Mouse (Mus musculus): ENCODE measurements around the gene Fads1. TPM values are rescaled to one million over a fixed set of nuclear protein-coding genes. Genes with fewer than 3 reads are reported as not detected.
"Not testable (repeated sequence)": the region's sequence is repeated elsewhere in the genome, so short reads cannot be mapped to it uniquely, and the experiment has no call there.

The Fads1 gene
- polyA plus RNA-seq (2015; fragmentation: Nextera tagmentation; extraction: Ambion mirVana), result 29.0 and 29.2 TPM in 2 replicates

- DNase-seq (ENCODE audit: low spot score), result peak; percentile 96
Observed at GRCm38 (mm10) chr19:10182670-10183298, at the start of gene Fads1. TSS of gene Fads1 (plus strand) at chr19:10182888.

DNA sequence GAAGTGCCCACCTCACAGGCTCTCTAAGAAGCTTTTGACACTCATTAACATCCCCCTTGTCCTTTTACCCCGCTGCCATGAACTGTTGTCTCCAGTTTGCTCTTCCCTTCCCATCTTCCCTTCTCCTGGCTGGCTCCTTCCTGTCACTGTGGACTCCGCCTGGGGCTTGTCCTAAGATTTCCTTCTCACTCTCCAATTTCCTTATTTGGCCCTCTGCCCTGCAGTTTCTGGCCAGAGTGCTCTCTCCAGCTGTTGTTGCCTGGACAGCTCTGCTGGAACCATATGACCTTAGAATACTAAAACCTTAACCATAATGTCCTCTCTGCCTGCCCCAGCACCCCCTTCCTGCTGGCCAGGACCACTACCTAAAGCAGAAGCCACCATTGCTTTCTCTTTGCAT lies 48.0 kb upstream of the Fads1 start:
- DNase-seq (ENCODE audit: low spot score), result no peak

- DNase-seq (ENCODE audit: low spot score), result no peak
Observed at GRCm38 (mm10) chr19:10137423-10137822, 45.3 kb upstream of the Fads1 start.

DNA sequence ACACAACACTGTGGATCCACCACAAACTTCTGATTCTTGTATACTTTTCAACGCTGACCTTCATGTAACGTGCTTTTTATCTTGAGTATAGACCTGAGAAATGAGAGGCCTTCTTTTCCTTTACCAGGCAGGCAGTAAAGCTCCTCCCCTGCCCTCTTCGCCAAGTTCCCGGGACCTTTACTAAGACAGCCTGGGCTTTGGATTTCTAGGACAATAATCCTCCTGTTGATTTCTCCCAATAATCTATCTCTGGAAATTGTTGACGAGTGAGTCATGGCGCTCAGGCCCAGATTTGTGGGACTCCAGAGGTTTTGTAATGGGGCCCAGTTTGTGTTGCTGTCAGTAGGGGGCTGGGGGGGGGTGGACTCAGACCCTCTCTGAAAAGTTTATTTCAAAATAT lies 43.0 kb upstream of the Fads1 start:
- DNase-seq (ENCODE audit: low spot score), result no peak

- no peak for DNase-seq (ENCODE audit: low spot score)
Observed at GRCm38 (mm10) chr19:10143667-10144066, 39.0 kb upstream of the Fads1 start.

- DNase-seq (ENCODE audit: low spot score), result no peak
Observed at GRCm38 (mm10) chr19:10144464-10144863, 38.2 kb upstream of the Fads1 start.

DNA sequence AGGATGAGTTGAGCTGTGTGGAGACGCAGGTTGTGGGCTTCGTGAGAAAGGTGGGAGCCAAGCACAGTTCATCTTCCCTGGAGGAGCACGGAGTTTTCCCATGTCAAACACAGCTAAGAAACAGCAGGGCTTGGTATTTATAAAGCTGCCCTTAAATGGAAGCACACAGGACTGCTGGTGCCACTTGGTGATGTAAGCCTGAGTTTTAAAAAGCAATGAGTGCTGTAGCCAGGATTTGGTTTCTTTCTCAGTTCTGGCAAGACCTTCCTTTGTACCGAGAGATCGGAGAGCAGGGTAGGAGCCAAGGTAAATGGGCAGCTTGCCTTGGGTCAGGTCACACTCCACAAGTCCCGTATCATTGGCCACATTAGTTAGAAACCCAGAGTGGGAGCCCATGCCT lies 34.1 kb upstream of the Fads1 start:
- no peak for DNase-seq (ENCODE audit: low spot score)

DNA sequence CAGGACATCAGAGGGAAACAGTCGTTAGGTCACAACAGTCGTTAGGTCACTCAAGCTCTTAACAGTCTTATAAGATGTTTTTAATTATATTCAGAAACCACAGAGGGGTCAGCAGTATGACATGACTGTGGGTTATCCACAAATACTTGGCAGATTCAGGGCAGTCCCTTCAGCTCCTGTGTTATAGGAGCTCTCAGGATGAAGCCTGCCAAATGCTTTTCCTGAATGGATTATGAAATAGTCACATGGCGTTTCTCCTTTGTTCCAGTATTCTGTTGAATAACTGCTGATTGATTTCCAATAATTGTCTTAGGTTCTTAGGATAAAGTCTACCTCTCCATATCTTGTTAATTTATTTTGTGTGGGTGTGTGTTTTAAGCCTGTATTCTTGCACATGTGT lies 33.5 kb upstream of the Fads1 start:
- no peak for DNase-seq (ENCODE audit: low spot score)

GRCm38 (mm10) chr19:10157725-10158124 lies 25.0 kb upstream of the Fads1 start:
- DNase-seq (ENCODE audit: low spot score), result no peak

DNA sequence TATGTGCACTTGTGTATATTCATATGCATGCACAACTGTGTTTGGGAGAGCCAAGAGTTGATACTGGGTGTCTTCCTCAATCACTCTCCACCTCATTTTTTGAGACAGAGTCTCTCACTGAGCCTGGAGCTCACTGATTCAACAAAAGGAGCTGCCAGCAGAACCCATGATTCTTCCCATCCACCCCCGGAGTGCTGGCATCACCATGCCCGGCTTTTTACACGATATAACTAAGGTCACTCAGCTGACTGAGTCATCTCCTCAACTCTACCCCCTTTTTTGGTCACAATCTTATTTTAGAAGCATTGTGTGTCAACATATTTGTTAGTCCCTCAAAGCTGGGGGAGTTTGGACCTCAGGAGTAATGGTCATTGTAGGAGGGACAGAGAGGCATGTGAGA lies 18.8 kb upstream of the Fads1 start:
- DNase-seq (ENCODE audit: low spot score), result no peak

DNA sequence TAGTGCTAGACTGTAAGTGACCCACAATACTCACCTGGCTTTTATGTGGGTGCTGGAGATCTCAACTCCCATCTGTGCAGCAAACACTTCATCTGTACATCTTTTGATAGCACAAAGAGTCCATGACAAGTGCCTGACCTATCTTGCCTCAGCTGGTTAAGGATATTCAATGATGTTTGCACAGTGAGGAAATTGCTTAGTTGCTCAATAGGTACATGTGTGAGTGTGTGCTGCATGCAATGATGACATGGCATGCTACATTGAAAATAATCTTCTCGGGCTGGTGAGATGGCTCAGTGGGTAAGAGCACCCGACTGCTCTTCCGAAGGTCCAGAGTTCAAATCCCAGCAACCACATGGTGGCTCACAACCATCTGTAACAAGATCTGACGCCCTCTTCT lies 16.8 kb upstream of the Fads1 start:
- not testable (repeated sequence) for DNase-seq (ENCODE audit: low spot score)

- DNase-seq (ENCODE audit: low spot score), result no peak
Observed at GRCm38 (mm10) chr19:10167112-10167511, 15.6 kb upstream of the Fads1 start.

GRCm38 (mm10) chr19:10167951-10168350 lies 14.7 kb upstream of the Fads1 start:
- no peak for DNase-seq (ENCODE audit: low spot score)

DNA sequence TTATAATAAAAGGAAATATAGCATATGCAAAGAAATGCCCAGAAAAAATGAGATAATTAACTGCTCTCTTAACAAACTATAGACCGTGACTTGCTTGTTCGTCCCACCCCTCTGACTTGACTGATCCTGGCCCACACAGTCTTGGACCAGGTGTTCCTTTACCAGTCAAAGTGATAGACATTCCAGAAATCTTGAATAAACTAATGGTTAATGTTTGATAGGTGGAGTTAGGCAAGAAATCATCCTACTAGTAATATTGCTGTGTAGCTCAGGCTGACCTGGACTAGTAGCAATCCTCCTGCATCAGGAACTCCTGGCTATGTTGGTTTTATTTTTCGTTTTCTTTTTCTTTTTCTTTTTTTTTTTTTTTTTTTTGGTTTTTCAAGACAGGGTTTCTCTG lies 14.2 kb upstream of the Fads1 start:
- DNase-seq (ENCODE audit: low spot score), result no peak

DNA sequence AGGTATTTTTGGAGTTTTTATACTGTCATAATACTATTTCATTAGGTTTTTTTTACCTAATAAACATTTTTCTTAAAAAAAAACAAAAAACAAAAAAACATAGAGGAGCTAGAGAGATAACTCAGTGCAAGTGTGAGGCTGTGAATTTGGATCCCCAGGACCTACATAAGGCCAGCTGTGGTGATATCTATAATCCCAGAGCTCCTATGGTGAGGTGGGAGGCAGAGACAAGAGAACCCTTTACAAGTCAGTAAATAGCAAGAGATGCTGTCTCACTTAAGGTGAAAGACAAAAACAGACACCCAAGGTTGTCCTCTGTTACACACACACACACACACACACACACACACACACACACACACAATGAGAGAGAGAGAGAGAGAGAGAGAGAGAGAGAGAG lies 13.5 kb upstream of the Fads1 start:
- DNase-seq (ENCODE audit: low spot score), result no peak

DNA sequence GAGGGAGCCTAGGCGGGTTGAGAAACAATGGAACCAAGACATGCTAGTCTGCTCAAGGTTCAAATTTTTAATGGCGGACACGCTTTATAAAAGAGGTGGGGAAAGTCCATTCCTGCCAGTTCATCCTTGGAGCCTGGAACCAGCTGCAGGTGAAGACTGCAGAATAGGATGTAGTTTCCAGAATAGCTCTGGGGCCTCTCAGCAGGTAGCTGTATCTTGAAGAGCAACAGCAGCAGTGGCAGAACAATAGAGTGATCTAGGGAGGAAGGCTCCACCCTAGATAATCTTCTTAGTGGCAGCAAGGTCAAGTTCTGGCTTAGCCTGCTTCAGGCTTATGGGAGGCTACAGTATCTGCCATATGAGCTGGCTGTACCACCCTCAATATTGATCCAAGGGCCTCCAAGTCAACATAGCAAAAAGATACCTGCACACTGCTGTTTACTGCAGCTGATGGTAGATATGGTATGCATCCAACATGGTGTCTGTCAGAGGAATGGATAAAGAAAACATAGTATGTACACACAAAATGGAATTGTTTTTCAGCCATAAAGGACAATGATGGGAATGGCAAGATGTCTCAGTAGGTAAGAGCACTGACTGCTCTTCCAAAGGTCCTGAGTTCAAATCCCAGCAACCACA lies 12.9 kb upstream of the Fads1 start:
- not testable (repeated sequence) for DNase-seq (ENCODE audit: low spot score)

DNA sequence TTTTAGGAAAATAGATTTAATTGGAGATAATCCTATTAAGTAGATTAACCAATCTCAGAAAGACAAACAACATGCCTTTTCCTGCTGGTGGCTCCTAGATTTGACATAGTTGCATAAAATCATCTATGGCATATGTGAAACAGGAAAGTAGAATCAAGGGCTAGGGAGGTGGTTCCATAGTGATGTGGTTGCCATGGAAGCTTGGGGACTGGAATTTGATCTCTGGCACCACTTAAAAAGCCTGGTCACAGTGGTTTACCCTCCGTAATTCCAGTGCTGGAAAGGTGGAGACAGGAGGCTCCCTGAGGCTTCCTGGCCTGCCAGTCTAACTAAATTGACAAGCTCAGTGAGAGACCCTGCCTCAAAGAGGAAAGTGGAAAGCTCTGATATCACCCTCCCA lies 12.2 kb upstream of the Fads1 start:
- DNase-seq (ENCODE audit: low spot score), result no peak

GRCm38 (mm10) chr19:10171359-10171758 lies 11.3 kb upstream of the Fads1 start:
- no peak for DNase-seq (ENCODE audit: low spot score)

GRCm38 (mm10) chr19:10171846-10172245 lies 10.8 kb upstream of the Fads1 start:
- DNase-seq (ENCODE audit: low spot score), result no peak

GRCm38 (mm10) chr19:10173116-10173718 lies 9.5 kb upstream of the Fads1 start:
- no peak for DNase-seq (ENCODE audit: low spot score)

GRCm38 (mm10) chr19:10173844-10174539 lies 8.7 kb upstream of the Fads1 start:
- DNase-seq (ENCODE audit: low spot score), result peak; percentile 16

DNA sequence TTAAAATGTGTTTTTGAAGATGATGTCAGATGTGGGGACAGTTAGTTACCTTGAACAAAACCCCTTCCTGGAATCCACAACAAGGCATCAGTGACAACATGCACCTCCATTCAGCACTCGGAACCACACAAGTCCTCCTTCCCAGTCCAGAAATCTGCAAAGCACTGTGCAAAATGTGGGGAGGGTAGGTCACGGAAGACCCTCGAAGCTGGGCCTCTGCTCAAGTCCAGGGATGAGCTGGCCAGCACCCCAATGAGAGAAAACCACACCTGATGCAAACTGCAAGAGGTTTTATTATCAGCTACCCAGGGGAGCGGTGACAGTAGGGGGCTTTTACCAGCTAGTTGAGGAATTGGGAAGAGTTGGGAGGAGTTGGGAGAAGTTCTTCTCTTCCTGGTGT lies 7.7 kb upstream of the Fads1 start:
- no peak for DNase-seq (ENCODE audit: low spot score)

All from thymus, postnatal 0 days (tissue).